Mouse (Mus musculus) MEL (cell line): ENCODE results near the gene Fscn1.

Source experiments
- CTCF ChIP-seq, 3 experiments: IDR thresholded peaks in 2 of 3; conservative IDR thresholded peaks in 1 of 3; 2 replicates each; pipeline ENCODE4 v1.5.1; 2011 to 2012; ENCODE audit warnings: low read length in 3 of 3, low read depth in 2 of 3, mild to moderate bottlenecking in 2 of 3, improper control_type of control experiment in 1 of 3, inconsistent platforms in 1 of 3, mixed read lengths in 1 of 3, moderate library complexity in 1 of 3; ENCODE audit not compliant: control insufficient read depth in 1 of 3, insufficient read depth in 1 of 3, poor library complexity in 1 of 3, severe bottlenecking in 1 of 3
- HCFC1 ChIP-seq: IDR thresholded peaks from 2 replicates; pipeline ENCODE4 v1.6.1; 2012; ENCODE audit warnings: low read depth, mild to moderate bottlenecking, inconsistent platforms, low read length, improper control_type of control experiment, moderate library complexity
- MXI1 ChIP-seq: IDR thresholded peaks from 2 replicates; pipeline ENCODE4 v1.6.1; 2011; ENCODE audit warnings: mild to moderate bottlenecking, low read depth, low read length, improper control_type of control experiment
- MYB ChIP-seq: IDR thresholded peaks from 2 replicates; pipeline ENCODE4 v1.6.1; 2011; ENCODE audit warnings: mild to moderate bottlenecking, low read depth, low read length, improper control_type of control experiment
- NELFE ChIP-seq: IDR thresholded peaks from 2 replicates; pipeline ENCODE4 v1.6.1; 2011; ENCODE audit warnings: low read depth, low read length, improper control_type of control experiment
- POLR2A ChIP-seq, 2 experiments: IDR thresholded peaks; 2 replicates each; pipeline ENCODE4 v1.6.1; 2011 to 2012; ENCODE audit warnings: low read length in 2 of 2, mild to moderate bottlenecking in 2 of 2, control low read depth in 1 of 2, improper control_type of control experiment in 1 of 2, low read depth in 1 of 2, moderate library complexity in 1 of 2; ENCODE audit not compliant: control insufficient read depth in 1 of 2, insufficient read depth in 1 of 2, poor library complexity in 1 of 2
- RCOR1 ChIP-seq: IDR thresholded peaks from 2 replicates; pipeline ENCODE4 v1.6.1; 2012; ENCODE audit warnings: low read depth, mild to moderate bottlenecking, inconsistent platforms, low read length, improper control_type of control experiment
- TAL1 ChIP-seq: IDR thresholded peaks from 2 replicates; pipeline ENCODE4 v1.6.1; 2012; ENCODE audit warnings: mild to moderate bottlenecking, inconsistent platforms, low read length, moderate library complexity, mixed read lengths

- TF ChIP-seq POLR2A (IDR thresholded peaks at IDR 0.05; ENCODE audit: control insufficient read depth in 1 of 2, insufficient read depth in 1 of 2, low read depth in 1 of 2, low read length in 2 of 2, poor library complexity in 1 of 2) (no peak), MXI1 (no peak), TAL1 (no peak), MYB (no peak), HCFC1 (no peak), CTCF (IDR thresholded peaks at IDR 0.05 in 2 of 3, conservative IDR thresholded peaks at IDR 0.05 in 1 of 3; ENCODE audit: control insufficient read depth in 1 of 3, insufficient read depth in 1 of 3, low read depth in 2 of 3, low read length in 3 of 3, poor library complexity in 1 of 3, severe bottlenecking in 1 of 3) (no peak), RCOR1 (no peak), NELFE (no peak)
Observed at GRCm38 (mm10) chr5:142926940-142927228, 33.3 kb upstream of the Fscn1 start.
